Mouse (Mus musculus): ENCODE data around the gene Gm2004. TPM values are rescaled to one million over a fixed set of nuclear protein-coding genes. Genes with fewer than 3 reads are reported as not detected.

The Gm2004 gene
- polyA plus RNA-seq (2012), result 0.03 TPM in 2 replicates

DNA sequence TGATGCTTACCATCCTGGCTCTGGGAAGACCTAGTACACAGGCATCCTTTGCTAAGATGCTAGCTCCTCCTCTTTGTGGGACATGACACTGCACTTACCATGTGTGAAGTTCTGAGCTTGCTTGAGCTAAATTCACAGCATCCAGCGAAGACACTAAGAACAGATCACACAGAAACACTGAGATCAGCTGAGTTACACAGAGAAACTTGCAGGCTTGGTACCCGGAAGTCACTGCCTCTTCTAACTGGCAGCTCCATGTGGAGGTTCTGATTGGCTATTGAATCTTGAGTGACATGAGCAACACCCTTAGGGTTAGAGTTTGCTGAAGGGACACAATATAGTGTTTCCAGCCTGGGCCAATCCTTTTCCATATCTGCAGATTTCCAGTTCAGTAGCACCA is at the start of gene Gm2004:
Gm2004 (minus strand) TSS at position 101 of the 400 bp plus-strand sequence.

Other genes with a start within 250 kb of the Gm2004 start
- gene Zfp966, start 218.7 kb downstream of the Gm2004 start, polyA plus RNA-seq (2012), result 0.51 and 1.1 TPM in 2 replicates
- gene Gm2026, start 184.5 kb downstream of the Gm2004 start, polyA plus RNA-seq (2012), result 0.13 TPM in 1 of 2 replicates, not detected in the other
- 0.15 and 0.35 TPM in 2 replicates for gene 2210418O10Rik, start 76.7 kb upstream of the Gm2004 start, polyA plus RNA-seq (2012)
- not detected in 2 replicates for gene Gm11009, start 169.7 kb upstream of the Gm2004 start, polyA plus RNA-seq (2012)